Mouse (Mus musculus) lung, postnatal 0 days (tissue): ENCODE results near the gene Pim3.

Source experiments
- CTCF ChIP-seq: IDR thresholded peaks from 2 replicates; pipeline ENCODE4 v1.5.1; 2016; ENCODE audit warnings: antibody characterized with exemption, mild to moderate bottlenecking
- EP300 ChIP-seq: IDR thresholded peaks from 2 replicates; pipeline ENCODE4 v1.6.1; 2016; ENCODE audit warnings: antibody characterized with exemption, mild to moderate bottlenecking, control low read depth

- TF ChIP-seq CTCF (no peak), EP300 (no peak)
Measured at GRCm38 (mm10) chr15:88892252-88892651, 30.3 kb downstream of the Pim3 start.
